Mouse (Mus musculus): ENCODE results near the gene Actn2.

The Actn2 gene

GRCm38 (mm10) chr13:12340183-12340975, at the start of gene Actn2:
TSS of gene Actn2 (minus strand) at chr13:12340760.
- DNase-seq, result peak; percentile 75 to 85

GRCm38 (mm10) chr13:12386286-12386685, 45.7 kb upstream of the Actn2 start:
- DNase-seq, result peak in 1 of 2 experiments; percentile 10

- DNase-seq, result no peak
Measured at GRCm38 (mm10) chr13:12384796-12385195, 44.2 kb upstream of the Actn2 start.

- DNase-seq, result no peak
Measured at GRCm38 (mm10) chr13:12376778-12377177, 36.2 kb upstream of the Actn2 start.

- no peak for DNase-seq
Measured at GRCm38 (mm10) chr13:12372755-12373154, 32.2 kb upstream of the Actn2 start.

GRCm38 (mm10) chr13:12369930-12370329, 29.4 kb upstream of the Actn2 start:
- no peak for DNase-seq

- DNase-seq, result peak in 1 of 2 experiments; percentile 9
Measured at GRCm38 (mm10) chr13:12369041-12369621, 28.6 kb upstream of the Actn2 start.

GRCm38 (mm10) chr13:12361486-12361885, 20.9 kb upstream of the Actn2 start:
- no peak for DNase-seq

GRCm38 (mm10) chr13:12357554-12357953, 17.0 kb upstream of the Actn2 start:
- no peak for DNase-seq

- DNase-seq, result no peak
Measured at GRCm38 (mm10) chr13:12356184-12356583, 15.6 kb upstream of the Actn2 start.

GRCm38 (mm10) chr13:12349197-12349824, 8.8 kb upstream of the Actn2 start:
- DNase-seq, result no peak

GRCm38 (mm10) chr13:12346837-12347236, 6.3 kb upstream of the Actn2 start:
- DNase-seq, result no peak

GRCm38 (mm10) chr13:12341447-12341846, 887 bp upstream of the Actn2 start:
- DNase-seq, result peak in 1 of 2 experiments; percentile 21

GRCm38 (mm10) chr13:12339446-12339845, 1.1 kb downstream of the Actn2 start:
- DNase-seq, result no peak

- DNase-seq, result no peak
Measured at GRCm38 (mm10) chr13:12337752-12338151, 2.8 kb downstream of the Actn2 start.

- no peak for DNase-seq
Measured at GRCm38 (mm10) chr13:12334016-12334415, 6.5 kb downstream of the Actn2 start.

GRCm38 (mm10) chr13:12331528-12331927, 9.0 kb downstream of the Actn2 start:
- DNase-seq, result no peak

- DNase-seq, result no peak
Measured at GRCm38 (mm10) chr13:12328392-12328791, 12.2 kb downstream of the Actn2 start.

GRCm38 (mm10) chr13:12327577-12327976, 13.0 kb downstream of the Actn2 start:
- DNase-seq, result no peak

GRCm38 (mm10) chr13:12323076-12323625, 17.4 kb downstream of the Actn2 start:
- no peak for DNase-seq

- no peak for DNase-seq
Measured at GRCm38 (mm10) chr13:12320148-12320547, 20.4 kb downstream of the Actn2 start.

- no peak for DNase-seq
Measured at GRCm38 (mm10) chr13:12318017-12318416, 22.5 kb downstream of the Actn2 start.

- peak in 1 of 2 experiments; percentile 9 for DNase-seq
Measured at GRCm38 (mm10) chr13:12317191-12317765, 23.3 kb downstream of the Actn2 start.

Data from cerebellum, postnatal 25 days (tissue).